Mouse (Mus musculus): ENCODE measurements around the gene Fut7.

DNA sequence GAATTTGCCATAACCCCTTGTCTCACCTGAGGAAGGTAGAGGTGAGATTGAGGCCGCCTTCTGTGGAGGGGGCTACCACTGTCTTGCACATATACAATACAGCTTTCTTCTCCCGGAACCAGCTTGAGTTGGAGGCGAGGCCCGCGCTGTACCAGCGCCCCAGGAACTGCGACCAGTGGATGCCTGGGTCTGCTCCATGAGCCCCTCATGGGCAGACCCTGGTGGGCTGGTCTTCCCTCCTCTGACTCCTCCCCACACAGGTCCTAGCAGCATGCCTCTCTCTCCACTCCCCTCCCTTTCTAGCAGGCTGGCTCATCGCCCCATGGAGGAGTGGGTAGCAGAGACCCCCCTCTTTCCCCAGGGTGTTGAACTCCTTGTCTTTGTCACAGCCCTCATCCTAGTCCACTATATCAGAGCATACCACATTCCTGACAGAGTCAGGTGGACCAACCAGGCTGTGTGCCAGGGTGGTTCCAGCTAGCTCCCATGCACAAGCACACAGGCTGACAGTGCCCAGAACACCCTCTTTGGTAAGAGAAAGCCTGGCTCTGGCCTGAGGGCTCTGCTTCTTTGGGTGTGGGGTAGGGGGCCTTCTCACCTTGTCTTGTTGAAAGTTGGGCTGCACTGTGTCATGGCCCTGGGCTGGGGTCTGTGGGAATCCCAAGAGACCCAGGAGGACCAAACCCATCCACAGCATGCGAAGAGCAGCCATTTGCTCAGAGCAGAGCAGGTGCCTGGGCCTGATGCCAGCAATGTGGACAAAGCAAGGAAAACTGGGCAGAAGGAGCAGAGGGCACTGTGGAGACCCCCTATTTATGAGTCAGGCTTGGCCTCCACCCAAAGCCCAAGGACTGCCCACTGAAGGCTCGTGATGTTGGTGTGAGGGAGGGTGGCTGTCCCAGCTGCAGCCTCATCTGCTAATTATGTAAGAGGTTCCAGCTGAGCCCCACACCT is 46.2 kb downstream of the Fut7 start:
- TF ChIP-seq POLR2A (IDR thresholded peaks at IDR 0.05; ENCODE audit: borderline replicate concordance, low read depth, low read length) (no peak), CTCF (IDR thresholded peaks at IDR 0.05; ENCODE audit: low read depth, low read length) (no peak)

Measured in bone marrow macrophage, adult 2 months (primary cell).